Mouse (Mus musculus): ENCODE results near the gene Glipr1l3.
A peak's percentile ranks its signal among the peaks of the same experiment; 100 is the strongest.
"Not testable (repeated sequence)": the region's sequence is repeated elsewhere in the genome, so short reads cannot be mapped to it uniquely, and the experiment has no call there.

Glipr1l3 gene

DNA sequence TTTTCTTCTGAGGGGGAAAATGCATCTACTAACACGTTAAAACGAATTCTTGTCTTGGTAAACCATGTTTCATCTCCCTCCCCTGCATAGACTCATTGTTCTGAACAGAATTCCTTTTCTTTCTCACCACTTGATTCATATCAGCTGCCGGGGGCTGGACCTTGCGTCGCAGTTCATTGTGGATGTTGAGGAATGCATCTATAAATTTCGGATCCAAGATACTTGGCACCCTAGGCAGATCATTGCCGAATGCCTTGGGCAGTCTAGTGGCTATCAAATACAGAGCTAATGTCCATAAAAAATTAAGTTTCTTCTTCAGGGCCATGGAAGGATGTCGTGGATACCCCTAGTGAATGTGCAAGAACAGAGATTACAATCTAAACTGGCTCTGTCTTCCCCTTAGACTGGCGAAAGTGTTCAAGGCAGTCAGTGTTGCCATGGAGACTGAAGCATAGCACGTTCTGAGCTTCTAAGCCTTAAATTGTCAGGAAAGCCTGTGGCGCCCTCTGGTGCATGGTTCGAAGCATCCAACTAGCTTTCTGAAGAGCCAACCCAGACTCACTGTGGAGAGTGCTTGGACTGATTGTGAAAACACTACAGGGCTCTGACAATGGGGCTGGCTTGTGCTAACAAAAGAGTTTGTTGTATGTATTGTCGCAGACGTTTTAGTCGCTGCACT lies at the start of gene Glipr1l3:
Gene Glipr1l3, minus strand, starts transcription at position 446 of the 679 bp plus-strand sequence.
- peak; percentile 87 for DNase-seq

- DNase-seq = peak; percentile 34
Observed at GRCm38 (mm10) chr10:112203463-112203862, 43.3 kb upstream of the Glipr1l3 start.

- DNase-seq = not testable (repeated sequence)
Observed at GRCm38 (mm10) chr10:112193919-112194318, 33.8 kb upstream of the Glipr1l3 start.

DNA sequence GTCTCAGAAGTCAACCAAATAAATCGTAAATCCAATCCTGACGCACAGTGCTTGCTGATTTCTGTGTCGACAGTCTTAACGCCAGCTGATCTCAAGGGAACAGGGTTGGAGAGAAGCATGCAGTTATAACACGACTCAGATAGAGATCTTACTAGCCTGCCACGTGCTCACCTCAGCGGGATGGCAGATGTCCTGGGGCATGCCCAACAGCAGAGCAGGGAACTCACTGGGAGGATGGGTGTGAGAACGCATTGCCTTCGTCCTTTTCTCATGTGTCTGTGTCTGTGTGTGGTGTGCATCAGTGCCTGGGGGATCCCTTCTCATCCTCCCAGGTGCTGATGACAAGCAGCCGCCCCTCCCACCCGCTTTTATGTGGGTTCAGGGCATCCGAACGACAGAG lies 16.9 kb upstream of the Glipr1l3 start:
- not testable (repeated sequence) for DNase-seq

- DNase-seq = no peak
Observed at GRCm38 (mm10) chr10:112163168-112163766, 3.1 kb upstream of the Glipr1l3 start, which contains the start of gene Caps2. TSS of gene Caps2 (plus strand) at chr10:112163621.

DNA sequence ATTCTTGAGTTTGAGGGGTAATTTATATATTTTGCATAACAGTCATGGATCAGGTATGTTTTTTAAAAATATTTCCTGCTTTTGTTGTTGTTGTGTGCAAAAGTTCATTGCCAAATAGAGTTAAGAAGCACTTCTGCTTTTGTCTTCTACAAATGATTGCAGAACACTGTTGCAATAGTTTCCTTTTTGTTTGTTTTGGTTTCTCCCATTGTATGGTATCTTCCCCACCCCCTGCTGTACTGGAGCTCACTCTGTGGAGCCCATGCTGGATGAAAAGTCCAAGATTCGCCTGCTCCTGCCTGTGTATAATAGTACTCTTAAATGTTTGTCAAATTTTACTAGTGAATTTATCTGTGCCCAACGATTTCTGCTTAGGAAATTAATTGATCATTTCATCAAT lies 20.3 kb downstream of the Glipr1l3 start:
- no peak for DNase-seq

- no peak for DNase-seq
Observed at GRCm38 (mm10) chr10:112138871-112139430, 21.2 kb downstream of the Glipr1l3 start.

DNA sequence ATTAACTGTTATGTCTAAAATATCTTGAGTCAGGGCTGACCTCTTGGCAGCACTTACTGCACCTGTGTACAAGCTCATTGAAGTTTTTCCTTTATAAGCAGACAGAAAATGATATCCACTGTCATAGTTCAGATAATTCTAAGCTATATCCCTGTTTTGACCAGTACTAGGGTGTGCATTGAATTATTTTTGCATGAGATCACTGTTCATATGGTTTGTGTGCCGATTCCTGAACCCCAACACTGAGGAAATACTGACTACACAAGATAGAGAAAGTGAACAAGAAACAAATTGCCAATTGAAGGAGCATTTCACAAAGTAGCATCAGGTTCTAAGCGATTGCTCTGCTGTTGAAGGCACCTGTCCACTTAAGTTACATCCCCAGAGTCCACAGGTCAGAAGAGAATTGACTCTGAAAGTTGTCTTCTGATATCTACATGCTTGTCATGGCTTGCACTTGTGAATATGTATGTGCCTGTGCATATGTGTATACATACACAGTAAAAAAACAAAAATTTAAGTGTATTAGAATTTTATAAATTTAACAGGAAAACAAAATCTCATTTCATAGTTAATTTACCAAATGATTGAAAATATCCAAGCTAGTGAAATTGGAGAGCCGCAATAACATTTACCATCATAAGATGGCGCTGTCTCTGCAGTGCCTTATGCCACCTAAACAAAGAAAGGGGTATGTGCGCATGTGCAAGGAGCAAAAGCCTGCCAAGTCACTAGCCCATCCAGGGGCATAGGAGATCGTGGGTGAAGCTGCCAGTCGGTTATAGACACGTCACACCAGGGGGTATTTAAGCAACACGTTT lies 21.9 kb downstream of the Glipr1l3 start:
- peak; percentile 17 for DNase-seq

GRCm38 (mm10) chr10:112132194-112132593 lies 27.9 kb downstream of the Glipr1l3 start:
- DNase-seq = no peak

DNA sequence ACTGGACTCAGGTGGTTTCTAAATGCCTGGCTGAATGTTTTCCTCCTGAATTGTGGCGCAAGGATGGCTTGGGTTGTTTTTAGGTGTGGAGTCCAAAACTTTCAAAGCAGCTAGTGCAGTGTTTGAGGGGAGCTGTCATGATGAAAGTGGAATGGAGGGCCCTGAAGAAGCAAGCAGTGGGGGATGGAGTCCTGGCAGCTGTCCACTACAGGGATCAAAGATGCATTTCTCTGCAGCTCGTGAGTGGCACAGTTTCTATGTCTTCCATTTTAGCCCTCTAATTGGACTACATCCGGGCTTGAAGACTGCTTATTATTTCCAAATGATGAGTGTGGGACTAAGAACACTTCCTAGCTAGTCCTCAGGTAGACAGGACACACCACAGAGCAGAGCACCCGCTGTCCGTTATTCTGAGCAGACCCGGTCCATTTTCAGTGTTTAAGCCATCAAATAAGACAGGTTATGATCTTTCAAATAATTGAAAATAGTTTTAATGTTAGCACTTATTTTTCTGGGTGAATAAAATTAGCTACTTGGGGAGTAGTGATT lies 32.4 kb downstream of the Glipr1l3 start:
- not testable (repeated sequence) for DNase-seq

DNA sequence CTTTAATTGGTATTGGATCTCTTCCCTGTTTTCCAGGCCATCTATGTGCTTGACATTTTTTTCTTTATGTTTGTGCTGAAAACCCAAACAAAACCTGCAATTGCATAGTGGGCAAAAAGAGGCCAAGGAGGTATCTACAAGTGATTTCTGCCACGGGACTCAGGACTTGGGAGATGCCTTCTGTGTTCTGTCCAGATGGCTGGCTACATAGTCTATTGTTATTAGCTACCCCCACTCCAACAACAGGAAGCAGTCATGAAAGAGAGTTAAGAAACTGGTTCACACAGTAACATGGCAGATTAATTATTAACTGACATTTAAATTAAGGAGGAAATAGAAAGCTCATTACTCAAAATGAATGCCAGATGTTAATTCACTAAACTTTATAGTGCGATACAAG lies 35.0 kb downstream of the Glipr1l3 start:
- not testable (repeated sequence) for DNase-seq

DNA sequence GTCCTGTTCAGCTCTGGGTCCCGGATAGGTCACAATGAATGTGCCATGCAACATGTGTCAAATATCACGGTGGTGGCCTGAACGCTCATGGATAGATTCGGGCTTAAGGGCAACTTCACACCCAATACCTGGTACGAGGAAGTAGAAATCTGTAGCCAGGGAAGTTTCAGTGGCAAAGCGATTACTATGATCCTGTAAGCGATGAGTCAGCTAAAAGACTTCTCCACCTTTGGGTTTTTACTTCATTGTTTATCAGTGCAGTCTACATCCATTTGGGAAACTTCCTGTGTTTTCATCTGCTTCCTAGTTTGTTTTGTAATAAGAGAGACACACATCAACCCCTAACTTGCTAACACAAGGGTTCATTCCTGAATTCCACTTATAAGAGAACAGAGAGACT lies 49.7 kb downstream of the Glipr1l3 start:
- no peak for DNase-seq

- DNase-seq = peak; percentile 9
Observed at GRCm38 (mm10) chr10:112105785-112106184, 54.3 kb downstream of the Glipr1l3 start.

Data from right cerebral cortex, postnatal 25 days (tissue).